Mouse (Mus musculus) olfactory bulb, adult 2 months (tissue): ENCODE data around the gene Tecpr2.

Experiments used
- CTCF ChIP-seq: fragments of 200-500 bp; IDR thresholded peaks from 2 replicates; pipeline ENCODE4 v1.5.1; 2012; ENCODE audit warnings: low read depth, mild to moderate bottlenecking, low read length, moderate library complexity; ENCODE audit not compliant: insufficient read depth
- POLR2A ChIP-seq: fragments of 200-500 bp; IDR thresholded peaks from 2 replicates; pipeline ENCODE4 v1.6.1; 2012; ENCODE audit warnings: mild to moderate bottlenecking, low read depth, low read length, moderate library complexity; ENCODE audit not compliant: insufficient read depth

GRCm38 (mm10) chr12:110865571-110865970 lies 23.5 kb upstream of the Tecpr2 start:
- TF ChIP-seq POLR2A, result no peak
- no peak for TF ChIP-seq CTCF
